Mouse (Mus musculus) left cerebral cortex, postnatal 36 days (tissue): ENCODE measurements at regions not wholly inside any gene's neighbourhood (a gene's known extent, or its start where the extent isn't known, plus 50 kb on each side); places are given as distances from the start of the nearest gene placed in this dataset. TPM values are rescaled to one million over a fixed set of nuclear protein-coding genes. Genes with fewer than 3 reads are reported as not detected.
"Not testable (repeated sequence)": the region's sequence is repeated elsewhere in the genome, so short reads cannot be mapped to it uniquely, and the experiment has no call there.

Experiments
- DNase-seq, 2 experiments: peaks; one replicate each; pipeline ENCODE4 v3.0.0; 2021 to 2022; ENCODE audit warnings: low spot score in 2 of 2, mixed read lengths in 1 of 2
- intact Hi-C: fragments of 180-260 bp; cut with DNase I; formaldehyde crosslinking; loops from one replicate; pipeline ENCODE4 v1.15.1; 2025
- microRNA-seq: library from miRNA; unstranded; fragments of <30 nt; microRNA quantifications from one replicate; pipeline ENCODE4 v1.2.0, GENCODE M21; 2022

- intact Hi-C loops: no loop called here
- no peak for DNase-seq
These were observed 137.6 kb upstream of the Klhl1 start for GRCm38 (mm10) chr14:96656500-96656899.

GRCm38 (mm10) chr14:96630291-96630690 is 111.4 kb upstream of the Klhl1 start:
- intact Hi-C loops: no loop called here
- no peak for DNase-seq

GRCm38 (mm10) chr14:96606736-96607135 is 87.8 kb upstream of the Klhl1 start:
- intact Hi-C loops: no loop called here
- no peak for DNase-seq

- intact Hi-C loops, DNase-seq: not testable (repeated sequence)
These were observed 82.2 kb upstream of the Klhl1 start for GRCm38 (mm10) chr14:96601092-96601491.

GRCm38 (mm10) chr14:96592051-96592450 is 73.1 kb upstream of the Klhl1 start:
- DNase-seq: no peak
- intact Hi-C loops: no loop called here

Small RNAs in the stretch of these regions (microRNA-seq; reads per million reads assigned to microRNA genes)
- gene Gm27441: not detected
